Mouse (Mus musculus) intestine, postnatal 0 days (tissue): ENCODE results near the gene Nalcn. TPM values are rescaled to one million over a fixed set of nuclear protein-coding genes. Genes with fewer than 3 reads are reported as not detected.

Source experiments
- ATAC-seq: fragments of 200-750 bp; cut with Nextera tagmentation; 2 replicates; pipeline ENCODE4 v1.8.0; 2017; ENCODE audit warnings: mild to moderate bottlenecking, moderate TSS enrichment, moderate library complexity
- H3K27ac ChIP-seq: fragments of 300-500 bp; sonication (generic); 2 replicates; pipeline ENCODE4 v1.5.1; 2014; ENCODE audit warnings: mild to moderate bottlenecking, low read depth, low read length, moderate library complexity
- H3K27me3 ChIP-seq: fragments of 300-500 bp; sonication (generic); replicated peaks from 2 replicates; pipeline ENCODE4 v1.6.1; 2014; ENCODE audit warnings: low read length, mixed read lengths; ENCODE audit not compliant: control insufficient read depth, insufficient read depth
- H3K36me3 ChIP-seq: fragments of 300-500 bp; sonication (generic); 2 replicates; pipeline ENCODE4 v1.6.1; 2014; ENCODE audit warnings: mild to moderate bottlenecking, moderate library complexity; ENCODE audit not compliant: control insufficient read depth, insufficient read depth
- H3K4me1 ChIP-seq: fragments of 300-500 bp; sonication (generic); replicated peaks from 2 replicates; pipeline ENCODE4 v1.6.1; 2014; ENCODE audit warnings: antibody characterized with exemption, low read length, mixed read lengths; ENCODE audit not compliant: control insufficient read depth, insufficient read depth
- H3K4me2 ChIP-seq: fragments of 300-500 bp; sonication (generic); replicated peaks from 2 replicates; pipeline ENCODE4 v1.6.1; 2014; ENCODE audit warnings: low read depth, mild to moderate bottlenecking, moderate library complexity
- H3K4me3 ChIP-seq: fragments of 300-500 bp; sonication (generic); 2 replicates; pipeline ENCODE4 v1.5.1; 2014; ENCODE audit warnings: low read depth, low read length
- H3K9ac ChIP-seq: fragments of 300-500 bp; sonication (generic); 2 replicates; pipeline ENCODE4 v1.6.1; 2014; ENCODE audit warnings: mild to moderate bottlenecking, low read depth, low read length
- H3K9me3 ChIP-seq: fragments of 300-500 bp; sonication (generic); 2 replicates; pipeline ENCODE4 v1.6.1; 2016; ENCODE audit warnings: mixed run types; ENCODE audit not compliant: control insufficient read depth
- CTCF ChIP-seq: sonication (generic); IDR thresholded peaks from 2 replicates; pipeline ENCODE4 v1.5.1; 2016; ENCODE audit warnings: low read depth, mild to moderate bottlenecking, control low read depth, antibody characterized with exemption, moderate library complexity
- WGBS: fragments of 180-500 bp; shearing (Covaris S2); extraction: QIAGEN DNeasy Blood & Tissue Kit; methylation state at CpG from one replicate; pipeline ENCODE4 v1.1.7; 2014; 5-methylcytosine and 5-hydroxymethylcytosine counted together
- polyA plus RNA-seq: library from polyadenylated mRNA; unstranded; fragments of >200 nt; fragmentation: Nextera tagmentation; extraction: Ambion mirVana; gene quantifications from 2 replicates; pipeline ENCODE4 v1.2.1, GENCODE M21; 2015

The Nalcn gene
- polyA plus RNA-seq, 1 experiment from 2014 or later: 0.20 TPM

DNA sequence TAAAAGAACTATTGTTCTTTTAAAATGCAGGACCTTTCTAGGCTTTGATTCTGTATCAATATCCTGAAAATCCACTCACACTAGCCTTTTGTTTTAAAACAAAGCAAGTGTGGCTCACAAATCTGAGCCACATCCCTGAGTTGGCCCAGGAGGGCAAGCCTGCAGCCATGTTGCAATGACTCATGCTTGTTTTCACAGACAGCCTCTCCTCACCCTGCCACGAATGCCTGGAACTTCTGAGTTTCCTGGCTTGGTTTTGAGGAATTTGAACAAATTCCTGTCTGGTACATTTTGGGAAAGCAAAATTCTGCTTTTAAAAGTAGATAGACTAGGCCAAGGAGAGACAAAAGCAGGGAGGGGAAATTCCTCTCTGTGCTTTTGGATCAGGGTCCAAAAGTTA is 95.7 kb downstream of the Nalcn start:
- H3K4me3 ChIP-seq: no peak overlapping the region
- no peak for TF ChIP-seq CTCF
- H3K27ac ChIP-seq: no peak overlapping the region
- H3K9me3 ChIP-seq: no peaks in the 10 kb centered on the region
- WGBS: 33% methylated on average over 1 of the region's 1 CpGs
- no peak overlapping the region for H3K4me2 ChIP-seq
- H3K9ac ChIP-seq: no peak overlapping the region
- H3K27me3 ChIP-seq: no peaks in the 10 kb centered on the region
- H3K4me1 ChIP-seq: no peaks in the 10 kb centered on the region
- ATAC-seq: no peak
- H3K36me3 ChIP-seq: no peaks in the 10 kb centered on the region

GRCm38 (mm10) chr14:123529143-123529542 is 97.8 kb downstream of the Nalcn start:
- H3K4me2 ChIP-seq: no peak overlapping the region
- no peaks in the 10 kb centered on the region for H3K4me1 ChIP-seq
- TF ChIP-seq CTCF: no peak
- no peak overlapping the region for H3K27ac ChIP-seq
- no peak for ATAC-seq
- H3K36me3 ChIP-seq: no peaks in the 10 kb centered on the region
- no peak overlapping the region for H3K4me3 ChIP-seq
- H3K9ac ChIP-seq: no peak overlapping the region
- no peaks in the 10 kb centered on the region for H3K27me3 ChIP-seq
- no peaks in the 10 kb centered on the region for H3K9me3 ChIP-seq

- Histone ChIP-seq H3K27ac (no peak overlapping the region), H3K36me3 (no peaks in the 10 kb centered on the region), H3K4me2 (no peak overlapping the region), H3K9ac (no peak overlapping the region), H3K4me3 (no peak overlapping the region), H3K4me1 (no peaks in the 10 kb centered on the region), H3K27me3 (no peaks in the 10 kb centered on the region), H3K9me3 (no peaks in the 10 kb centered on the region)
- no peak for ATAC-seq
- no peak for TF ChIP-seq CTCF
- WGBS: 31% methylated on average over 8 of the region's 8 CpGs
These were observed 113.4 kb downstream of the Nalcn start for GRCm38 (mm10) chr14:123513376-123514141.

- H3K27me3 ChIP-seq: no peaks in the 10 kb centered on the region
- ATAC-seq: no peak
- H3K27ac ChIP-seq: no peak overlapping the region
- no peak overlapping the region for H3K4me2 ChIP-seq
- H3K9me3 ChIP-seq: no peaks in the 10 kb centered on the region
- H3K4me3 ChIP-seq: no peak overlapping the region
- H3K4me1 ChIP-seq: no peaks in the 10 kb centered on the region
- H3K36me3 ChIP-seq: no peaks in the 10 kb centered on the region
- no peak overlapping the region for H3K9ac ChIP-seq
- 80% methylated on average over 2 of the region's 2 CpGs for WGBS
- TF ChIP-seq CTCF: no peak
These were observed 114.0 kb downstream of the Nalcn start for GRCm38 (mm10) chr14:123512923-123513322.

GRCm38 (mm10) chr14:123495544-123495943 is 131.4 kb downstream of the Nalcn start:
- no peaks in the 10 kb centered on the region for H3K4me1 ChIP-seq
- H3K27ac ChIP-seq: no peak overlapping the region
- H3K4me3 ChIP-seq: no peak overlapping the region
- H3K27me3 ChIP-seq: no peaks in the 10 kb centered on the region
- H3K9me3 ChIP-seq: no peaks in the 10 kb centered on the region
- H3K36me3 ChIP-seq: no peaks in the 10 kb centered on the region
- H3K4me2 ChIP-seq: no peak overlapping the region
- ATAC-seq: no peak
- no peak for TF ChIP-seq CTCF
- H3K9ac ChIP-seq: no peak overlapping the region

DNA sequence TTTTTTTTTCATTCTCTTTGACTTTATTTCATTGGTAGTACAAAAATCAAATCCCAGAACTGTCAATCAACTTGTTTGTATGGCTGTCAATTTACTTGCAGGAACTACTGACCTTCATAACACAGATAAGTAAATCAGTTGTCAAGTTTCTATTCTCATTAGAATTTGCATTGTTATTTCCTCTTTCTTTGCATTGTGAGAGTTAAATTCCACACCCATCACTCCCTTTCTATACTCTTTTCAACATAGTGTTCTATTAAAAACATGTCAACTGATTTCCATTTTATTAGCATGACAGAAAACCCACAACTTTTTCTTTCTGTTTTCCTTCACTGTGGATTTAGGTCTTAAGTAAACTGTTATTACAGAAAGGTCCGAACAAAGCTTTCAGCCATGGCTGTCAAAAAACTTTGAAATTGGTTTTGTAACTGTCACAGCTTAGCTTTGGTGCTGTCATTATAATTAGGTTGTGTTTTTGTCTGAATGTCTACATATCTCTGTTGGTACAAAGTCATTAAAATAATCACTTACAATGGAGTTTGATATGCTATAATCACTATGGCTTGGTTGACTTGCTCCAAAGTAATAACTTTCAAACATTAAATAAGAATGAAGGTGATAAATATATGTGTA is 138.3 kb downstream of the Nalcn start:
- no peaks in the 10 kb centered on the region for H3K27me3 ChIP-seq
- 68% methylated on average over 1 of the region's 1 CpGs for WGBS
- no peak overlapping the region for H3K4me3 ChIP-seq
- no peaks in the 10 kb centered on the region for H3K4me1 ChIP-seq
- H3K9ac ChIP-seq: no peak overlapping the region
- no peak for ATAC-seq
- H3K4me2 ChIP-seq: no peak overlapping the region
- H3K27ac ChIP-seq: no peak overlapping the region
- H3K36me3 ChIP-seq: no peaks in the 10 kb centered on the region
- no peaks in the 10 kb centered on the region for H3K9me3 ChIP-seq
- TF ChIP-seq CTCF: no peak
